Mouse (Mus musculus) left cerebral cortex, postnatal 10 days (tissue): Measurements from ENCODE around the gene Acsl1. TPM values are rescaled to one million over a fixed set of nuclear protein-coding genes. Genes with fewer than 3 reads are reported as not detected.
A peak's percentile ranks its signal among the peaks of the same experiment; 100 is the strongest.

Experiments used
- DNase-seq, 2 experiments: peaks; one replicate each; pipeline ENCODE4 v3.0.0; 2021 to 2022; ENCODE audit warnings: low spot score in 2 of 2, mixed read lengths in 1 of 2; ENCODE audit errors: extremely low spot score in 1 of 2
- intact Hi-C: fragments of 180-260 bp; cut with DNase I; formaldehyde crosslinking; loops from one replicate; pipeline ENCODE4 v1.15.1; 2025
- total RNA-seq, 2 experiments: library from RNA; stranded (reverse); gene quantifications; 2 replicates each; pipeline ENCODE4 v1.2.3; 2021

The Acsl1 gene
- total RNA-seq, 2 experiments from 2014 or later: 46.5 to 48.4 TPM

DNA sequence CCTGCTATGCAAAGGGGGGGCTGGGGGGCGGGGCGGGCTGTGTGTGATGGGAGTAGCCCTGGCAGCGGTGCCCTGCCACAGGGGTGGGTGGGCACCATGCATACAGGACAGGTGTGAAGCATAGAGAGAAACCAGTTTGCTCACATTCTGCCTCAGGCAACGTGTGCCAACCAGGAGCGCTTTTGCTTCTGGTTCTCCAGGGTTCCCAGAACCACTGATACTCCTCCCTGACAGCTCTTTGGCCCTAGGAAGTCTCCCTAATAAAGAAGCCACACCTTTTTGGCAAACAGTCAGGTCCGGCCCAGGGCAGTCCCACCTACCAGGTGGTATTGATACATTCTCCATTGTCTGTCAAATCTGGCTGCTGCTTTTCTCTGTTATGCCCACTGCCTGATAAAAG lies 72.8 kb downstream of the Acsl1 start:
- intact Hi-C loops: no loop called here
- DNase-seq: no peak

DNA sequence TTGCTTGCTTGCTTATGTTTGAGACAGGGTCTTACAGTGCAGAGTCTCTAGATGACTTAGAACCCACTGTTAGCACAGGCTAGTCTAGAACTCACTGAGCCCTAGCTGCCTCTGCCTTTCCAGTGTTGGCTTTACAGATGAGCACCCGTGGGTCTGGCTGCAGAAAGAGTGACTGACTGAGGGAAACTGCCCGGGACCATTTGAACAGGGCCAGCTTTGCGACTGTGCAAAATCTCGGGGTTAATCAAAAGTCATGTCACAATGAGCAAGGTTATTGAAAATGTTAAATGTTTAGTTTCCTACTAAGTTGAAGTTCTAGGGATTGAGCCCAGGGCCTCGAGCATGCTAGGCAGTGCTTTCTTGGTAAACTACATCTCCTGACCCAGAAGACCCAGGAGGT lies 75.0 kb downstream of the Acsl1 start:
- intact Hi-C loops: loop anchor here (2.0 kb wide), 2 partner anchors 235 to 303 kb away; no protein-coding TSS in a partner anchor
- no peak for DNase-seq

DNA sequence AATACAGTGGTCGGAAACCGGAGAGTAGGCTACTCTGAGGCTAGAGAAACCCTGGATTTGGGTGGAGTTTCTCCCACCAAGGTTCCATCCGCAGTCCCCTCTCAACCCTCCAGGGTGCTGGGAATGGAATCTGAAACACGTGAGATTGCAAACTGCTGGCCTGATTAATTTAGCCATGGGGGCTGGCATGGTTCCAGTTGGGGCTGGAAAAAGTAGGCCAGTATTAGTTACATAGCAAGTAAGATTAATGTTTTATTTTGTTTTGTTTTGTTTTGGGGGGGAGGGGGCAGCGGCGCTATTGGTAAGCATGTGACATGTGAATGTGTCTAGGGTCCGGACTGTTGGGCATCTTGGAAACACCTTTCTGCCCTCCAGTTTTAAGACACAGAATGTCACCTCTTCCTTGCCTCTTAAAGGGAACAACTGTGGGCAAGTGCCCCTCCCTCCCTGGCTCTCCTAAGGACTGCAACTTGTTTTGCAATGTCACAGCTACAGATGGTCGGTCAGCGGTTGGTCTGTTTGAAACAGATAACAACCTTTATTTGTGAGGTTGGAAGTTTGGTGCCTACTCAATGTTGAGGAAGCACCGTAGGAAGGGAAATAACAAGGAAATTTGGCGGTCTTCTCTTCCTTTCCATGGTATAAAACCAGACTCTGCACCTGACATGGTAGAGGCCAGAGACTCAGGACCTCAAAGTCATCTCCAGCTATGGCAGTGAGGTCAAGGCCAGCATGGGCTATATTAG lies 75.8 kb downstream of the Acsl1 start:
- intact Hi-C loops: loop anchor here (2.0 kb wide), 2 partner anchors 236 to 304 kb away; no protein-coding TSS in a partner anchor
- peak in 1 of 2 experiments; percentile 84 for DNase-seq

DNA sequence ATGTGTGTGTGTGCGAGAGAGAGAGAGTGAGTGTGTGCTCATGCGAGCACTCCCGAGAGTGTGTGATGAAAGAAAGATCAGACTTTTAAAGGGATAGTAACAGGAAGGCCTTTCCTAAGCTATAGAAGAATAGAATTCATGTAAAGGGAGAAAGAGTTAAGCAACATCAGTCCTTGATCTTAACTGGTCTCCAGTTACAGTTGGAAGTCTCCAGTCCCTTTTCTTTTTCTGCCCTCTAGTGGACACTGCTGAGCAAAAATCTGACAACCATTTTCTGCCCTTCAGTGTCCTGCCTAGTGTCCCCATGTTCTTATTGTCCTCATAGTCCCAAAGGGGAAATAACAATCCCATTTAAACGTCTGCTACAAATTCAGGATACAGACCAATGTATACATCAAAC lies 76.4 kb downstream of the Acsl1 start:
- intact Hi-C loops: loop anchor here (2.0 kb wide), 2 partner anchors 236 to 304 kb away; no protein-coding TSS in a partner anchor
- no peak for DNase-seq

DNA sequence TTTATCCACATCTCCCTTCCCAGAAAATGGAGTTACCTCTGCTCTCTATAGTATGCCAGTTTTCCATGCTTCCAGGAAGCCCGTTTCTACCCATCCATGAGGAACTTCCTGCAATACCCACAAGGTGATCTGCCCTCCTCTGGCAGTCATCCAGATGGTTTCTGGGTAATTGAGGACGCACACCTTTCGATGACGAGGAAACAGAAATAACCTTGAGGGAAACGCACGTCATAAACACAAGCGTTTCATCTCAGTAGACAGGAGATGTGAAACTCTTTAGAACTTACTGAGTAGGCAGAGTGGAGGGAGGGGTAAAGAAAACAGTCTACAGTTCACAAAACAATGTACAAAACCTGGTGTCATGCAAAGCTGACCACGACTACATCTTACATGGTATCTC lies 79.2 kb downstream of the Acsl1 start:
- peak in 1 of 2 experiments; percentile 14 for DNase-seq
- intact Hi-C loops: loop anchor here (10.0 kb wide), 1 partner anchor 825 kb away; no protein-coding TSS in a partner anchor

DNA sequence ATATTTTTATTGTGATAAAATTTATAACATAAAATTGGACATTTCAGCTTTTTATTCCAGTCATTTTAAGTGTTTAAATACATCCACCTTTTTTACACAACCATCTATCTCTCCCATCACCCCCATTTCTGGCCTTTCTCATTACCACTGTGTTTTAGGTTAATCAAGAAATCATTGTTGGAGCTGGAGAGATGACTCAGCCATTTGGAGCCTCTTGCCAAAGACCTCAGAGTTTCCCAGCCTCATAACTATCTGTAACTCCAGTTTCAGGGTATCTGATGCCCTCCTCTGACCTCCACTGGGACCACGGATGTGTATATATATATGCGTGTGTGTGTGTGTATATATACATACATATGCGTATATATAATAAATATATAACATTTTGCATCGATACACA lies 80.2 kb downstream of the Acsl1 start:
- intact Hi-C loops: loop anchor here (10.0 kb wide), 1 partner anchor 824 kb away; no protein-coding TSS in a partner anchor
- DNase-seq: peak in 1 of 2 experiments; percentile 11

DNA sequence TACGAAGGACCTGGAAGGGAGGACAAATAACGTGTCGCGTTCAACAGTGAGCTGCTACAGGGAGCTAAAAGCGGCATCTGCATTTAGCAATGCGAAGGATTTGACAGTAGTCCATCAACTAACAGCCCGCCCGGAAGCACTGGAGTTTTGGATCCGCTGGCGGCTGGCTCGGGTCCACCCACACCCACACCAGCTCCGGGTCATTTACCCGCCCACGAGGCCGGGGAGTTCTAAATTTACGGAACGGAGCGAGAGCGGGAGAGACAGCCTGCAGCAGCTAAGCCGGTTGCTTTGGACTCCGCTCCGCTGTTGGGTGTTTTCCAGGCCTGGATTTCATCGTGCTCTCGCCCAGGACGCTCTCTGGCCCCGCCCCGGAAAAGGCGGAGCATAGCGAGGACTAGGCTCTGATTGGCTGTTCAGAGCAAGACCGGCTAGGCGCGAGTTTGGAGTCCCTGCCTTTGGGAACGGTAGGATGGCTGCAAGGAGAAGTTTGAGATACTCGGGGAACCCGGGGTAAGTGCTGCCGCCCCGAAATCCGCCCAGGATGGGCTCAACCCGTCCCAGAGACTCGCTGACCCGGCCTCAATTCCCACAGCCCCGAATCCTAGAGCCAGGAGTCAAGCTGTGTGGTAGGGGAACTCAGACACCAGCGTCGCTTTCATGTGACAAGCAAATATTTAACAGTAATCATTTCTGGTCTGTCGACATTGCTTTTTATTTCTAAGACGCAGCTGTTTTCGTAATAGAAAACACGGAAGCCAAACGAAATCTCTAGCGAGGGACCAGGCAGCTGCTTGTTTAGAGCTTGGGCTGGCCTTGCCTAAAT lies 81.0 kb downstream of the Acsl1 start, which contains the start of gene Cenpu:
Gene Cenpu (plus strand): TSS at position 414 of the 826 bp plus-strand sequence.
- DNase-seq: peak; percentile 99
- intact Hi-C loops: loop anchor here (10.0 kb wide), 1 partner anchor 823 kb away; no protein-coding TSS in a partner anchor

DNA sequence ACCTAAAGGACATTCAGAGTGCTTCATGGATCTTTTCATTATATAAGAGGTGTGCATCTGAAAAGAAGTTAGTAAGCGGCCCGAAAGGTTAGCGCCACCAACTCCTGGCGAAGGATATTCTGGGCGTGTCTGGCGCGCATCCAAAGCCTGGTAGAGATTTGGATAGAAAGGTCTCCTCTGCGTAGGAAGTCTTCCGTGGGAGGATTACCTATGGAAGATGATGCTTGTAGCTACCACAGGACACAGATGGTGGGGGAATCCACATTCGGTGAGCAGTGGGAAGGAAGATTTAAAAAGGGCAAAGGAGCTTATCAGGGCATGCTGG lies 81.6 kb downstream of the Acsl1 start:
- intact Hi-C loops: loop anchor here (10.0 kb wide), 1 partner anchor 822 kb away; no protein-coding TSS in a partner anchor
- DNase-seq: peak in 1 of 2 experiments; percentile 53

DNA sequence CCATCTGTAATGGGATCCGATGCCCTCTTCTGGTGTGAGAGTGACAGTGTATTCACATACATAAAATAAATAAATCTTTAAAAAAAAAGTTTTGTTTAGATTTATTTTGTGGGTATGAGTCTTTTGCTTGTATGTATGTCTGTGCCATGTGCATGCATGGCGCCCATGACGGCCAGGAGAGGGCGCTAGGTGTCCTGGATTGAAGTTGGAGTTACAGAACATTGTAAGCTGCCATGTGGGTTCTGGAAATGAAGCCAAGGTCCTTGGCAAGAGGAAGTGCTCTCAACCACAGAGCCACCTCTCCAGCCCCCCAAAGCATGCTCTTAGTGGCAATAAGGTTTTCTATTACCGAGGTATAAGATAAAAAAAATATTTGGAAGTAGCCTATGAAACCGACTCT lies 88.6 kb downstream of the Acsl1 start:
- intact Hi-C loops: loop anchor here (10.0 kb wide), 1 partner anchor 815 kb away; no protein-coding TSS in a partner anchor
- DNase-seq: peak in 1 of 2 experiments; percentile 58

DNA sequence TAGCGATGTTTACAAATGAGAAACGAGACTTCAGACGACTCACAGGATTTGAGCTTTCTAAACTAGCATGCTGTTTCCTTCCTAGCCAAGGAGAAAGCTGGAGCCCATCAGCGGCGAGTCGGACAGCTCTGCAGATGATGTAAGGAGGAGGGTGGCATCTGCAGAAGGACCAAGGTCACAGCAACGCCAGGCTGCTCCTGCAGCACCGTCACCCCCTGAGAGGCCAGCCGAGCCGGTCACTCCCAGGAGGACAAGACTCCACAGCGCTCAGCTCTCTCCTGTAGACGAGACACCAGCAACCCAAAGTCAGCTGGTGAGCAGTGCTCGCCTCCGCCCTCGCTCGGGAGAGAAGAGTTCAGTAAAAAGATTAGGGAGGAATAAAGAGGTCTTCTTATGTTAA lies 91.5 kb downstream of the Acsl1 start:
- peak in 1 of 2 experiments; percentile 13 for DNase-seq
- intact Hi-C loops: no loop called here

DNA sequence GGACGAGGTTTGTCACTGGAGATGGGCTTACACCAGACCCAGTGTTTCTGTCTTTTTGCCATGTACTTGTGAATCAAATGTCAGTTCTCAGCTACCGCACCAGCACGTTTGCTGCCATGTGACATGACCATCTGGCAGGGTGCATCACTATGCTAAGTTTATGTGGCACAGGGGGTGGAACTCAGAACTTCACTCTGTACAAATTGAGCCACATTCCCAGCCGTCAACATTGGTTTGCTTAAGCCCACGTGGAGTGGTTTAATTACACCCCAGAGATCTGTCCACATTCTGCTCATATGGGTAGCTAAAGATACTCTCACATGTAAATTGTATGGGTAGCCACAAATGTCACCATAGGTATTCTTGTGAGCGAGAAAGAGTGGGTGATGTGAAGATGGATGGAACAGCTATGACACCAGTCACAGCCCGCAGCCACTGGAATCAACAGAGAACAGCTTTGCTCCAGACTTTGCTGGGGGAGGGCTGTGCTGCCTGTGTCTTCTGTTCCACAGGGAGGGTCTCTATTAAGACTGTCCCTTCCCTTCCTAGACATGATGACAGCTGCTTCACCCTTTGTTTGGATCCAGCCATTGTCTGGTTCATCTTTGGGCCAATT lies 96.2 kb downstream of the Acsl1 start:
- intact Hi-C loops: no loop called here
- peak; percentile 61 to 70 for DNase-seq

DNA sequence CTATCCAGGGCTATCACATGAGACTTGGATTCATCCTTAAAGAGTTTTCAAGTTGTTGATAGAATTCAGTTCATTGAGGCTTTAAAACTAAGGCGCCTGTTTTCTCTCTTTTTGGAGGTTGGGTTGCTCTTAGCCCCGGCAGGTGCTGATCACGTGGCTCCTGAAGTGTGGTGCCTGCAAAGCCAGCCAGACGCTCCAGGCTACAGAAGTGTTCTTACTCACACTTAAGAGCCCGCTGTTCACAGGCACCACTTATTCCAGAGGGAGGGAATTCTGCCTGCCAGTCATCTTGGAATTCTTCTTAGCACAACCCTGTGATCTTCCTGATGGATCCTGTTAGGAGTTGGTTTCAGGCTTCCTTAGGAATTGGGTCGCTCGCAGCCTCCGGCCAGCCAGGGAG lies 97.1 kb downstream of the Acsl1 start:
- DNase-seq: no peak
- intact Hi-C loops: no loop called here

DNA sequence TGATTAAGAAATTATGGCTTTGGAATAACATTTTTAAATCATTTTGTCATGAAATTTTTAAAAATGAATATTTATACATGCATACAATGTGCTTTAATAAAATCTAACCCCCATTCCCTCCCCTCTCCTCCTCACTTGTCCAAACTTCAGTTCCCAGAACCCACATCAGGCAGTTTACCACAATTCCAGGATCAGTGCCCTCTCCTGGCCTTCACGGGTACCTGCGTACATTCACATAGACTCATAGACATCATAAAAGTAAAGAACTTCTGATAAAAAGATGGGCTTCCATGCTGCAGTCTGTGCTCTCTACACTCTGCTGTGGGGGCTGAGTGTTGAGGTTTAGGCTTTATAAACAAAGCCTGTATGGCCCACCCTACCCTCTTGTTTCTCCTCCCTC lies 98.1 kb downstream of the Acsl1 start:
- intact Hi-C loops: no loop called here
- DNase-seq: no peak

DNA sequence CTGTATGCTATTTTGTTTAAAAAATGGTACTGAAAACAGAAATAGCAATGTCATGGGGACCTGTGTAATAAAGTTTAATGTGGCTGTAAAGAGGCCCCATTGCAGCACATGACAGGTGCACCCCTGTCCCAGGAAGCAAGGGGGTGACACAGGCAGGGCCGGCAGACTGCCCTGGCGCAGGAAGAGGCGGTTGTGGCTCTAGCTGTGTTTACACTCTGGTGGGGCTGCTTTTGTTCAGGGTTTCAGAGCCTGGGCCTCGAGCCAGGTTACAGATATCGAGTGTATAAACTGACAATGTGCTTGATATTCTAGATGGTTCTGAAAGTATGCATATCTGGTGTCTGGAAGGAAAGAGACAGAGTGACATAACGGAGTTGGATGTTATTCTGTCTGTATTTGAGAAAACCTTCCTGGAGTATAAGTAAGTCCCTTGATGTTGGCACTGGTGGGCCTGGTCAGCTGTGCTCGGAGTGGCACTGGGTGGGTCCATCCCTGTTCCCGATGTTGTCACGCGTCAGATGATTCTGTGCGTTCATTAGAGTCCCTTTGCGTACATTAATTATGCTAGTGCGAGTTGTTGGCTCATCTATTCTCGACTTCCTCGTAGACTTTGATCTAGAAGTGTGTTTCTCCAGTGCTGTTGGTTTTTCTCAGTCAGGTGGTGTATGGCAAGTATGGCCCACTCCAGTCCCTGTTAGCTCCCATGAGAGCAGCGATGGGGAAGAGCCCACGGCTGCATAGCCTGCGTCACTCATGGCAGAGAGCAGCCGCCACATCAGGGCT lies 99.0 kb downstream of the Acsl1 start:
- DNase-seq: no peak
- intact Hi-C loops: no loop called here

DNA sequence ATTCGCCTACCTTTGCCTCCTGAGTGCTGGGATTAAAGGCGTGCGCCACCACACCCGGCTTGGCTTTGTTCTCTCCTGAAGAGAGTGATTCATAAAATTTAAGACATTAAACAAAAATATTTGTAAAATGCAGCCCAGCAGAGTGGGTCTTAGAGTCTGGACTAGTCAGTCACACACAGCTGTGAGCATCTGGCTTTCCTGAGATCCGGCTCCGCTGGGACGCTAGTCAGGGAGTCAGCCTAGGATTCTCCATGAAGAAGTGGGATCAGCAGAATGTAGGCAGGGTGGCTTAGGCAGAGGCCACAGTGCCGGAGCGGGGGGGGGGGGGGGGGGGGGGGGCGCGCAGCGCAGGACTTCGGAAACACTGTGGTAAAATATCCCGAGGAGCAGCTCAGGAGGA lies 99.8 kb downstream of the Acsl1 start:
- intact Hi-C loops: no loop called here

DNA sequence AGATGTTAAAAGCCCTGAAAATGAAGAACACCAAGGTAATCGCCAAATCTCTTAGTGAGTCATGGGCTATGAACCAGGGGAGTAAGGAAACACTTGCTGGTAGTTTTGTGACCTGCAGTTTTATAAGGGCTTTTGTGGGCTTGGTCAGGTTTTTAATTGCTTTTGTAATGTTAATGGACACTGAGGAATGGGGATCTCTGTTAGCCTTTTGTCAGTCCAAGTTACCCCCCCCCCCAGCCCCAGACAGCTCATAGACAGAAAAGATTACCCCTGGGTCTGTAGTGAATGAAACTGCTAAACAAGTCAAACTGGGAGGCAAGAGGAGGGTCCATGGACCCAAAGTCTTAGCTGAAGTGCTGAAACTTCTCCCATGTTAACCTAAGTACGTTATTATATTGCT lies 102.6 kb downstream of the Acsl1 start:
- intact Hi-C loops: no loop called here
- DNase-seq: no peak

More for the DNA sequence above, 99.8 kb downstream of the Acsl1 start:
- DNase-seq: no peak

DNA sequence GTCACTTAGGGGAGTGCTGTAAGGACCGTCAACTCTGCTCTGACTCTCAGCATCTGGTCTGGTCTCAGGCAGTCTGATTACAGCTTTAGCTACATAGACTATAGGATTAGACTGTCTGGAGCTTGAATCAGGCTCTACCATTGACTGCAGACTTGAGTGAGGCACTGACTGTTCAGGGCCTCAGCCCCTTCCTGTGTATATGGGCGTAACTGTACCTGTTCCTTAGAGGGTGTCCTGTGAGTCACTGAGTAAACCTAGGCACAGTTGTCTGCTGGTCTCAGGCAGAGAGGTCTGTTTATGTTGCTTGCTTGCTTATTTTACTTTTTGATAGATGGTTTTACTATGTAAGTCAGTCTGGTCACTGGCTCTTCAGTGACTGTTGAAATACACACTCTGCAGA lies 103.1 kb downstream of the Acsl1 start:
- intact Hi-C loops: no loop called here
- no peak for DNase-seq

DNA sequence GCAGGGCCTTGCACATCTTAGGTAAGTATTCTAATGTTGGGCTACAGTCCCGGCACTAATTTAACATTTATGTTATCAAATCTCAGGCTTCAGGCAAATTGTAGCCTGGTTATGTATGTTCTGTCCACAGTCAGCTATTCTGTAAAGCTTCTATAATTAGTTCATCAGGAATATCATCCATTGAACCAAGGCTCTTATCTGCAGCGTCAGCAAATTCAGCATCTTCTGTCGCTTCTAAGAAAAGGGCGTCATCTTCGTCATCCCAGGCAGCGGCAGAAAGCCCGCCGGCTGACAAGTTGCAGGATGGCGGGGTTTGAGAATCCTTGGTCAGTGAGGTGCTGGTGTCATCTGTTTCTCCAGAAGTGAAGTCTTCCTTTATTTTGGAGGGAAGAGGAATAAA lies 108.0 kb downstream of the Acsl1 start:
- intact Hi-C loops: no loop called here
- DNase-seq: no peak
